22 mouse cellular contexts compared by ENCODE assay signal in genomic region chr14:11422306-11422705, GRCm38 (mm10).
DNase-seq lines count a peak whose midpoint lies in the region; TF ChIP-seq lines count a peak whose summit lies in the region.
"Had no signal": no experiment of that assay in that cellular context is flagged by ENCODE, and none has a peak within 500 bp of the region (broad histone marks: within the 10 kb centered on the region; RNA-seq: fewer than 3 reads in every experiment).

No protein-coding gene starts in this region.

- 31% methylated on average over 1 of the region's 1 CpGs for WGBS in heart, adult 2 months

- no peak overlapping the region for H3K27ac ChIP-seq in heart, adult 2 months
- H3K27ac ChIP-seq: embryonic facial prominence, embryonic 12.5 days; embryonic facial prominence, embryonic 15.5 days; hindbrain, embryonic 10.5 days; hindbrain, embryonic 13.5 days; intestine, embryonic 15.5 days had no signal

- no peak for TF ChIP-seq EP300 in heart, adult 2 months (IDR thresholded peaks at IDR 0.05; ENCODE audit: insufficient read depth, low read depth, low read length)

- H3K4me1 ChIP-seq in heart, adult 2 months (ENCODE audit: control insufficient read depth, insufficient read depth, low read length): no peaks in the 10 kb centered on the region
- H3K4me1 ChIP-seq: embryonic facial prominence, embryonic 12.5 days; embryonic facial prominence, embryonic 15.5 days; hindbrain, embryonic 10.5 days; hindbrain, embryonic 13.5 days; intestine, embryonic 15.5 days had no signal

- intact Hi-C loops in heart, postnatal 10 days (cut with DNase I): no loop called here
- intact Hi-C loops in heart, adult 2 months (cut with DNase I): no loop called here
- intact Hi-C loops in left cerebral cortex, postnatal 4 days (cut with DNase I): no loop called here

- DNase-seq in cerebellum, postnatal 10 days: peak; percentile 7 to 20
- no peak for DNase-seq in cerebellum, postnatal 25 days
- peak; percentile 11 to 28 for DNase-seq in heart, postnatal 10 days
- no peak for DNase-seq in heart, adult 2 months
- DNase-seq in testis, postnatal 10 days (ENCODE audit: low spot score): peak; percentile 52
- no peak for DNase-seq in left cerebral cortex, postnatal 4 days
- DNase-seq: adrenal gland, postnatal 10 days; B cell, adult 2 months; cerebellum, adult 11-12 months; cerebellum, adult 8-10 months; forebrain, postnatal 0 days; gastrocnemius, postnatal 36 days; kidney, adult 11 months; kidney, adult 8-10 months had no signal

- H3K36me3 ChIP-seq in heart, adult 2 months (ENCODE audit: control insufficient read depth, insufficient read depth, low read length): no peaks in the 10 kb centered on the region
- H3K36me3 ChIP-seq: embryonic facial prominence, embryonic 12.5 days; embryonic facial prominence, embryonic 15.5 days; G1E; hindbrain, embryonic 10.5 days; hindbrain, embryonic 13.5 days; intestine, embryonic 15.5 days had no signal

- TF ChIP-seq POLR2A in heart, adult 2 months (IDR thresholded peaks at IDR 0.05; ENCODE audit: insufficient read depth, low read depth, low read length): no peak

- no peaks in the 10 kb centered on the region for H3K79me2 ChIP-seq in heart, adult 2 months (replicated peaks; ENCODE audit: control insufficient read depth, insufficient read depth, low read length)

- no peak overlapping the region for H3K9ac ChIP-seq in heart, adult 2 months (ENCODE audit: low read depth, low read length)
- H3K9ac ChIP-seq: embryonic facial prominence, embryonic 12.5 days; embryonic facial prominence, embryonic 15.5 days; forebrain, postnatal 0 days; hindbrain, embryonic 13.5 days; intestine, embryonic 15.5 days had no signal

- no peaks in the 10 kb centered on the region for H3K27me3 ChIP-seq in heart, adult 2 months (ENCODE audit: control insufficient read depth, insufficient read depth, low read length)
- H3K27me3 ChIP-seq: CH12.LX; embryonic facial prominence, embryonic 12.5 days; embryonic facial prominence, embryonic 15.5 days; hindbrain, embryonic 13.5 days; intestine, embryonic 15.5 days; Patski had no signal

- no peak for TF ChIP-seq CTCF in heart, adult 2 months (IDR thresholded peaks at IDR 0.05)

- no peak overlapping the region for H3K4me3 ChIP-seq in heart, adult 2 months
- H3K4me3 ChIP-seq: embryonic facial prominence, embryonic 12.5 days; embryonic facial prominence, embryonic 15.5 days; hindbrain, embryonic 10.5 days; hindbrain, embryonic 13.5 days; intestine, embryonic 15.5 days had no signal

Comparison
In these comparisons a context has a peak if more than half of its experiments do, and no peak if none do; other contexts are left out.
1. DNase-seq: peak in cerebellum, postnatal 10 days (2 of 2), heart, postnatal 10 days (2 of 2) and testis, postnatal 10 days (single experiment); none in cerebellum, postnatal 25 days (0 of 2), heart, adult 2 months (0 of 2) and left cerebral cortex, postnatal 4 days (single experiment).